Mouse (Mus musculus) lung, adult 2 months (tissue): ENCODE measurements around the gene Nufip2.

Experiments used
- CTCF ChIP-seq: fragments of 200-500 bp; IDR thresholded peaks from 2 replicates; pipeline ENCODE4 v1.5.1; 2011; ENCODE audit warnings: mild to moderate bottlenecking, low read length, control low read depth; ENCODE audit not compliant: insufficient read depth
- POLR2A ChIP-seq: fragments of 200-500 bp; IDR thresholded peaks from 2 replicates; pipeline ENCODE4 v1.6.1; 2011; ENCODE audit warnings: low read depth, mild to moderate bottlenecking, control low read depth, low read length, borderline replicate concordance; ENCODE audit errors: extremely low read depth

GRCm38 (mm10) chr11:77781088-77781487, 95.1 kb downstream of the Nufip2 start:
- TF ChIP-seq CTCF (no peak), POLR2A (no peak)
